26 mouse cellular contexts compared by ENCODE assay signal in genomic region chr12:65674916-65675660, GRCm38 (mm10).
"Had no signal": no experiment of that assay in that cellular context is flagged by ENCODE, and none has a peak within 500 bp of the region (broad histone marks: within the 10 kb centered on the region; RNA-seq: fewer than 3 reads in every experiment).

No protein-coding gene starts in this region.

- DNase-seq: gastrocnemius, postnatal 14 days; gastrocnemius, postnatal 36 days; heart, adult 11 months; heart, adult 2 months; heart, postnatal 14 days; heart, postnatal 36 days; kidney, adult 11 months; kidney, adult 2 months; kidney, adult 9 months; kidney, postnatal 14 days; kidney, postnatal 36 days; layer of hippocampus, adult 9-11 months; layer of hippocampus, postnatal 36 days; left cerebral cortex, postnatal 4 days had no signal

- H3K4me1 ChIP-seq: heart, embryonic 13.5 days; heart, embryonic 15.5 days; hindbrain, embryonic 13.5 days; hindbrain, embryonic 15.5 days; kidney, embryonic 15.5 days; limb, embryonic 13.5 days; limb, embryonic 15.5 days; liver, embryonic 12.5 days had no signal

- H3K9ac ChIP-seq: heart, embryonic 13.5 days; heart, embryonic 15.5 days; hindbrain, embryonic 13.5 days; hindbrain, embryonic 15.5 days; kidney, embryonic 15.5 days; limb, embryonic 13.5 days; limb, embryonic 15.5 days; liver, embryonic 12.5 days; liver, embryonic 14.5 days had no signal

- H3K27ac ChIP-seq: heart, adult 2 months; heart, embryonic 13.5 days; heart, embryonic 15.5 days; hindbrain, embryonic 13.5 days; hindbrain, embryonic 15.5 days; hindbrain, postnatal 0 days; kidney, embryonic 15.5 days; kidney, postnatal 0 days; limb, embryonic 13.5 days; limb, embryonic 15.5 days; liver, embryonic 12.5 days; liver, embryonic 14.5 days had no signal

- H3K9me3 ChIP-seq: heart, embryonic 13.5 days; heart, embryonic 15.5 days; hindbrain, embryonic 13.5 days; hindbrain, embryonic 15.5 days; kidney, embryonic 15.5 days; limb, embryonic 13.5 days; limb, embryonic 15.5 days; liver, embryonic 12.5 days had no signal

- H3K27me3 ChIP-seq: heart, embryonic 13.5 days; heart, embryonic 15.5 days; hindbrain, embryonic 13.5 days; hindbrain, embryonic 15.5 days; kidney, embryonic 15.5 days; limb, embryonic 13.5 days; limb, embryonic 15.5 days; liver, embryonic 12.5 days had no signal

- H3K4me3 ChIP-seq: heart, adult 2 months; heart, embryonic 13.5 days; heart, embryonic 15.5 days; hindbrain, embryonic 13.5 days; hindbrain, embryonic 15.5 days; kidney, embryonic 15.5 days; limb, embryonic 13.5 days; limb, embryonic 15.5 days; liver, embryonic 12.5 days had no signal

- H3K36me3 ChIP-seq: heart, embryonic 13.5 days; heart, embryonic 15.5 days; hindbrain, embryonic 13.5 days; hindbrain, embryonic 15.5 days; kidney, embryonic 15.5 days; limb, embryonic 13.5 days; limb, embryonic 15.5 days; liver, embryonic 12.5 days had no signal

- ATAC-seq: hindbrain, postnatal 0 days; intestine, embryonic 16.5 days; liver, embryonic 12.5 days had no signal
